In the genomic region with DNA sequence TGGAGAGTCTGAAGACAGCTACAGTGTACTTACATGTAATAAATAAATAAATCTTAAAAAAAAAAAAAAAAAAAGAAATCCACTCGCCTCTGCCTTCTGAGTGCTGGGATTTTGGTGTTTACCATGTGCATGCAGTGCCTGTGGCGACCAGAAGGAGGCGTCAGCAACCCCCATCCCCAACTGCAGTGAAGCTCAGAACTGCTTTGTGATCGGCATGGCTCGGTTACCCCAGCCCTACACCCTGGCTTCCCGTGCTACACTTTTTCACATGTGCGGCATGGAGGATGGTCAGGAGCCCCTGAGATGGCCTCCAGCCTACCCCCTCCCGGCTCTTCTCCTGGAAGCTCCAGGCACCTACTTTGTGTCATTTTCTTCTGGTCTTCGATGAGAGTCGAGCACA, we compare ENCODE assay signal across 2 mouse cellular contexts.
TF ChIP-seq lines count a peak whose summit lies in the region.

No protein-coding gene starts in this region.

TF ChIP-seq in CH12.LX, 34 proteins besides CTCF, POLR2A, EP300 and RAD21:
- TF ChIP-seq ZNF384 (IDR thresholded peaks at IDR 0.05; ENCODE audit: low read depth, low read length) (peak; percentile 19; the same call in 1 of the 2 replicates), SMC3 (IDR thresholded peaks at IDR 0.05; ENCODE audit: low read depth, low read length) (peak; percentile 59), POLR2AphosphoS2 (IDR thresholded peaks at IDR 0.05; ENCODE audit: low read depth, low read length) (no peak)

TF ChIP-seq in MEL, 35 proteins besides CTCF, POLR2A, EP300 and RAD21:
- peak; percentile 43 for TF ChIP-seq SMC3 (IDR thresholded peaks at IDR 0.05; ENCODE audit: low read depth, low read length)
- TF ChIP-seq NRF1 (IDR thresholded peaks at IDR 0.05; ENCODE audit: insufficient read depth, low read depth, low read length, poor library complexity, severe bottlenecking), result no peak
TF ChIP-seq in MEL: peak in this region for 1.
